Mouse (Mus musculus): ENCODE data around the gene Smyd5.

DNA sequence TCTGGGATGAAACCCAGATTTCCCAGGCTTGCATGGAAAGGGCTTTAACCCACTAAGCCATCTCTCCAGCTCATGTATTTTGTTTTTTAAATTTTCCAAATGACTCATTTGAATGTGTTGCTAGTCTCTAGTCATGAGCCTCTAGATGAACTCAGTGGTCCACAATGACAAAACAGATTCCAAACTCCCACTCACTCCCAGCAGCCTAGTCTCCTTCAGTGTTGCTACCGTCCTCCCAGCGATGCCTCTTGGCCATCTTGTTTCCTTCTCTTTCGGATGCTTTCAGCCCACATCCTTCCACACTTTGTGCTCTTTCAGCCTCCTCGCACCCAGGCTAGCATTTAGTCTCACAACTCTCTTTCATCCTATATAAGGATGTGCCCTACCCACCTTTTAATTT lies 58.5 kb downstream of the Smyd5 start:
- TF ChIP-seq CTCF (IDR thresholded peaks at IDR 0.05; ENCODE audit: low read depth) = no peak
- TF ChIP-seq EP300 (optimal IDR thresholded peaks at IDR 0.05) = no peak

All from stomach, postnatal 0 days (tissue).